Mouse (Mus musculus): ENCODE results near the gene Bpifb3. TPM values are rescaled to one million over a fixed set of nuclear protein-coding genes. Genes with fewer than 3 reads are reported as not detected.

Gene Bpifb3
- not detected for total RNA-seq (2023)

DNA sequence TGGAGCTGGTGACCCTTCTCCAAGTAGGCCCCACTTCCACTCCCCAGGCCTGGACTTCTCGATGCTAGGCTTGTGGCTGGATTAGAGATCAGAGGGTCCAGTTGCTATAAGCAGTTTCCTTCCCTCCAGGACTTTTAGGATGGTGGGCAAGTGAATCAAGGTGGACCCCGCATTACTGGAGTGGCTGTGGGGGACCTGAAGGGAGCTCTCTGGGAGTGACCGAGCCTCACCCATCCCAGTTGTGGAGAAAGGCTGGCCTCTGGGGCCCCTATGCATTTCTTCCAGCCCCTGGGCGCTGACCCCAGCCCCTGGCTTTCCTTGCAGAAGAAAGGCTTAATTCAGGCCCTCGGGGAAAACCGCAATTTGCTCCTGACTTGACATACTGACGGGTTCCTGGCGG, at the start of gene Bpifb3:
Bpifb3 (plus strand) TSS at position 301 of the 400 bp plus-strand sequence.

DNA sequence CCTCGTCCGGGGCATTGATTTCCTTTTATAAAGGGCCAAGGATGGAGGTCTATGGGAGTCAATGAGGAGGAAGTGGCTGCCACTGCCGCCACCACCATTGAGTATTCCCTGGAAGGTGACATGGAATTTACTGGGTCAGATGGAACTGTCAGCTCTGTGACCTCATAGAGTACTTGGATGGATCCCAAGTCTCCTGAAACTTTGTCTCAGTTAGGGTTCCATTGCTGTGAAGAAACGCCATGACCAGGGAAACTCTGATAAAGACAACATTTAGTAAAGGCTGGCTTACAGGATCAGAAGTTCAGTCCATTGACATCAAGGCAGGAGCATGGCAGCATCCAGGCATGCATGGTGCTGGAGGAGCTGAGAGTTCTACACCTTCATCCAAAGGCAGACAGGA, 47.0 kb upstream of the Bpifb3 start, which contains the start of gene Sun5:
Sun5 (minus strand) TSS at position 101 of the 400 bp plus-strand sequence.

DNA sequence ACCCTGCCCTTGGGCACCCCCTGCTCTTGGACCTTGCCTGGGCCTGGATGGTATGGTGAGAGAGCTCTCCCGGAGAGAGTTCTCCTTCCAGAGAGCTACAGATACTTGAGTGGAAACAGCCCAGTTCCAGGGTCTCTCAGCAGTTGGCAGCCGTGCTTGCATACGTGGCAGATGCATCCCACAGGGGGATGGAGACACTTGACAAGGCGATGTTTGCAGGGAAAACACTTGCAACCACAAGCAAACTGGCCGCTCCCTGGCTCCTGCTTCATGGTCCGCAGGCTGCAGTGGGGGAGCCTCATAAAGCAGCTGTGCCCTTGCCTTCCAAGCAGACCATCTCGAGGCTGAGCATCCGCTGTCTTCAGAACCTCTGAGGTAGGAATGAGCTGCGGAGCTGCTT, 43.3 kb upstream of the Bpifb3 start, which contains the start of gene Bpifb2:
Bpifb2 (plus strand) TSS at position 301 of the 400 bp plus-strand sequence.

DNA sequence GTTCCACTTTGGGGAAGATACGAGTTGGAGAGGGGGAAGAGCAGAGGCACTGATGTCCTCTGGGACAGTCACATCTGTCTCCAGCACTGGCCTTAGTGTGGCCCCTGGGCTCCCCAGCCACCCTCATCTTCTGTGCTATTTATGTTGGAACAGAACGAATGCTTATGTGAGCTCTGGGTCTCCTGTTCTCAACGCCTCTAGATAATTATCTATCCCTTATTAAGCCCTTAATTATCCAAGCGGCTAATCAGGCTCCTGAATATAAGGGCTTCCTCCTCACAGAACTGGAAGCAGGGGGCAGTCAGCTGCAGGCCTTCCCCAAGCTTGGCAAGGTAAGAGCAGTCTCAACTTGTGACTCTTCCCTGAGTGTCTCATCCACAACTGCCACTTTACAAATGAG, 17.9 kb upstream of the Bpifb3 start, which contains the start of gene Bpifb6:
Bpifb6 (plus strand) TSS at position 301 of the 400 bp plus-strand sequence.

DNA sequence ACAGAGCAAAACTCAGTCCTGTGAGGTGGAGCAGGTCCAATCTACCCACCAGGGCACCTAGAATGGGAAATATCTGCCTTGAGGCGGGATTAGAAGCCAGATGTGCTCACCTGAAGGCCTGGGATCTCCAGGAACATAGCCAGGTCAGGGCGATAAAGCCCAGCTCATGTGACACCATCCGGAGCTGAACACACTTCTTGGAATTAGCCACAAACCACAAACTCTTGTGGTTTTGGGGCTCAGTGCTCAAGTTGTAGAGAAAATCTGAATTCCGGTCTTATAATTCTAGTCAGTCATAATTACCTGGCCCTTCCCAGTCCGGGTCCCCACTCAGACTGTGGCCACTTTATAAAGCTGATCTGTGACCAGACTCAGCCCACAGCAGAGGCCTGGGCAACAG, 19.8 kb downstream of the Bpifb3 start, which contains the start of gene Bpifb4:
Bpifb4 (plus strand) TSS at position 370 of the 400 bp plus-strand sequence.

DNA sequence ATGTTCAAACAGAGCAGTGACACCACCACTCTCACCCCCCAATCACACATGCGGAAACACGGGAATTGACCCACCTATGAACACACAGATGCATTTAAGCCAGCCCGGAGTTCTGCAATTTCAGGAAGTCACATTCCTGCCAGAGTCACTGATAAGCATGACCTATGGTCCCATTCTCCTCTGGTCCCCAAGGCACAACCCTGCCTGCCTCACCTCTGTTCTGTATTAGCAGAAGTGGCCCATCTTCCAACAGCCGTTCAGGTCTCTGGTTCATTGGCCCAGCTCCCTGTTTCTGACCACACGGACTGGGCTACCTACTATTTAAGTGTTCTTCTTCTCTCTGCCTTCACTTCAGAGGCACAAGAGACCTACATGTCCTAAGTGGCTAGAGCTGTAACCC, 56.6 kb downstream of the Bpifb3 start, which contains the start of gene Bpifa6:
Bpifa6 (plus strand) TSS at position 364 of the 400 bp plus-strand sequence.

Other genes with a start within 250 kb of the Bpifb3 start
- not detected for gene Dnmt3c, start 221.6 kb upstream of the Bpifb3 start, total RNA-seq (2023)
- 147 TPM for gene Mapre1, start 177.0 kb upstream of the Bpifb3 start, total RNA-seq (2023)
- gene Efcab8, start 138.3 kb upstream of the Bpifb3 start, total RNA-seq (2023) = 1.4 TPM
- not detected for gene Sun5, start 47.1 kb upstream of the Bpifb3 start, total RNA-seq (2023)
- gene Bpifb2, start 43.2 kb upstream of the Bpifb3 start, total RNA-seq (2023) = not detected
- not detected for gene Bpifb6, start 17.8 kb upstream of the Bpifb3 start, total RNA-seq (2023)
- not detected for gene Bpifb4, start 20.0 kb downstream of the Bpifb3 start, total RNA-seq (2023)
- gene Bpifa6, start 56.7 kb downstream of the Bpifb3 start, total RNA-seq (2023) = not detected
- not detected for gene Bpifa2, start 90.0 kb downstream of the Bpifb3 start, total RNA-seq (2023)
- gene Bpifa3, start 212.1 kb downstream of the Bpifb3 start, total RNA-seq (2023) = not detected
- not detected for gene Bpifa1, start 224.7 kb downstream of the Bpifb3 start, total RNA-seq (2023)
- not detected for gene Bpifa5, start 244.4 kb downstream of the Bpifb3 start, total RNA-seq (2023)